Mouse (Mus musculus) liver, embryonic 14.5 days (tissue): ENCODE results near the gene Ddx51. TPM values are rescaled to one million over a fixed set of nuclear protein-coding genes. Genes with fewer than 3 reads are reported as not detected.

Source experiments
- ATAC-seq: fragments of 200-750 bp; cut with Nextera tagmentation; 2 replicates; pipeline ENCODE4 v1.8.0; 2017; ENCODE audit warnings: moderate number of reproducible peaks, mild to moderate bottlenecking, moderate library complexity; ENCODE audit not compliant: insufficient read depth
- DNase-seq, 3 experiments: peaks; one replicate each; pipeline ENCODE4 v3.0.0-alpha.2; 2012 to 2013; ENCODE audit warnings: low read depth in 3 of 3, low spot score in 3 of 3
- H3K27ac ChIP-seq: fragments of 300-500 bp; sonication (generic); 2 replicates; pipeline ENCODE4 v1.5.1; 2014; ENCODE audit warnings: moderate library complexity, mild to moderate bottlenecking, control low read depth, inconsistent platforms
- H3K27me3 ChIP-seq: fragments of 300-500 bp; sonication (generic); 2 replicates; pipeline ENCODE4 v1.6.1; 2014; ENCODE audit warnings: mild to moderate bottlenecking, low read length, moderate library complexity; ENCODE audit not compliant: control insufficient read depth, insufficient read depth
- H3K36me3 ChIP-seq: fragments of 300-500 bp; sonication (generic); replicated peaks from 2 replicates; pipeline ENCODE4 v1.6.1; 2014; ENCODE audit warnings: low read depth; ENCODE audit not compliant: control insufficient read depth, insufficient read depth
- H3K4me1 ChIP-seq, 2 experiments: fragments of 200-500 bp in 1 of 2; fragments of 300-500 bp in 1 of 2; sonication (generic) in 1 of 2; replicated peaks; 2 replicates each; pipeline ENCODE4 v1.6.1; 2012 to 2014; ENCODE audit warnings: antibody characterized with exemption in 1 of 2, inconsistent platforms in 1 of 2, low read length in 1 of 2; ENCODE audit not compliant: control insufficient read depth in 2 of 2, insufficient read depth in 2 of 2
- H3K4me2 ChIP-seq: fragments of 300-500 bp; sonication (generic); 2 replicates; pipeline ENCODE4 v1.6.1; 2014; ENCODE audit warnings: low read depth, mild to moderate bottlenecking, control low read depth, moderate library complexity
- H3K4me3 ChIP-seq, 2 experiments: fragments of 200-500 bp in 1 of 2; fragments of 300-500 bp in 1 of 2; sonication (generic) in 1 of 2; 2 replicates each; pipeline ENCODE4 v1.5.1; 2012 to 2014; ENCODE audit warnings: low read depth in 2 of 2, low read length in 2 of 2, mild to moderate bottlenecking in 2 of 2, control low read depth in 1 of 2, inconsistent platforms in 1 of 2, moderate library complexity in 1 of 2; ENCODE audit not compliant: insufficient read depth in 1 of 2
- H3K9ac ChIP-seq: fragments of 300-500 bp; sonication (generic); replicated peaks from 2 replicates; pipeline ENCODE4 v1.6.1; 2014; ENCODE audit warnings: mild to moderate bottlenecking, control low read depth, moderate library complexity
- H3K9me3 ChIP-seq: fragments of 300-500 bp; sonication (generic); 2 replicates; pipeline ENCODE4 v1.6.1; 2016; ENCODE audit warnings: low read length, mixed read lengths; ENCODE audit not compliant: control insufficient read depth
- CTCF ChIP-seq: IDR thresholded peaks from 2 replicates; pipeline ENCODE4 v1.5.1; 2016; ENCODE audit warnings: antibody characterized with exemption, low read depth, control low read depth
- EP300 ChIP-seq: IDR thresholded peaks from 2 replicates; pipeline ENCODE4 v1.6.1; 2016; ENCODE audit warnings: antibody characterized with exemption, low read depth
- WGBS: fragments of 180-500 bp; shearing (Covaris S2); extraction: QIAGEN DNeasy Blood & Tissue Kit; methylation state at CpG from one replicate; pipeline ENCODE4 v1.1.7; 2014; ENCODE audit not compliant: insufficient replicate concordance; 5-methylcytosine and 5-hydroxymethylcytosine counted together
- microRNA-seq: library from miRNA; unstranded; fragments of <30 nt; microRNA quantifications from one replicate; pipeline ENCODE4, GENCODE M21; 2016
- polyA plus RNA-seq, 2 experiments: library from polyadenylated mRNA; depleted of rRNA in 1 of 2; stranded (reverse) in 1 of 2; unstranded in 1 of 2; fragments of >200 nt; fragmentation: Nextera tagmentation in 1 of 2; extraction: Ambion mirVana in 1 of 2; gene quantifications; 2 replicates each; pipeline versions ENCODE4 v1.2.1 to v1.2.3; 2012 to 2014

The Ddx51 gene
- polyA plus RNA-seq, 2 experiments = 9.1 to 9.2 TPM

GRCm38 (mm10) chr5:110698617-110699016 lies 45.4 kb downstream of the Ddx51 start:
- TF ChIP-seq CTCF = no peak
- no peak for TF ChIP-seq EP300
- WGBS = 76% methylated on average over 4 of the region's 4 CpGs
- Histone ChIP-seq H3K9ac (no peak overlapping the region), H3K27me3 (no peaks in the 10 kb centered on the region), H3K4me3 (no peak overlapping the region), H3K9me3 (no peaks in the 10 kb centered on the region), H3K4me2 (no peak overlapping the region), H3K27ac (no peak overlapping the region), H3K4me1 (no peaks in the 10 kb centered on the region), H3K36me3 (peaks cover 81% of the 10 kb centered on the region)
- ATAC-seq (no peak), DNase-seq (no peak)

GRCm38 (mm10) chr5:110704004-110704403 lies 50.8 kb downstream of the Ddx51 start:
- no peaks in the 10 kb centered on the region for H3K27me3 ChIP-seq
- no peak overlapping the region for H3K9ac ChIP-seq
- no peaks in the 10 kb centered on the region for H3K9me3 ChIP-seq
- ATAC-seq = no peak
- 46% methylated on average over 1 of the region's 1 CpGs for WGBS
- no peak overlapping the region for H3K4me2 ChIP-seq
- peaks cover 82% of the 10 kb centered on the region for H3K36me3 ChIP-seq
- H3K4me1 ChIP-seq = no peaks in the 10 kb centered on the region
- no peak overlapping the region for H3K27ac ChIP-seq
- TF ChIP-seq EP300 = no peak
- no peak for TF ChIP-seq CTCF
- no peak for DNase-seq
- H3K4me3 ChIP-seq = no peak overlapping the region

- Histone ChIP-seq H3K36me3 (peaks cover 69% of the 10 kb centered on the region), H3K27ac (no peak overlapping the region), H3K4me2 (no peak overlapping the region), H3K4me3 (no peak overlapping the region), H3K27me3 (no peaks in the 10 kb centered on the region), H3K4me1 (no peaks in the 10 kb centered on the region), H3K9ac (no peak overlapping the region), H3K9me3 (no peaks in the 10 kb centered on the region)
- ATAC-seq (no peak), DNase-seq (no peak)
- 91% methylated on average over 4 of the region's 4 CpGs for WGBS
- no peak for TF ChIP-seq CTCF
- TF ChIP-seq EP300 = no peak
Observed at GRCm38 (mm10) chr5:110709256-110709655, 56.0 kb downstream of the Ddx51 start.

Small RNAs within 50 kb of the gene (microRNA-seq; reads per million reads assigned to microRNA genes)
- gene Mir7026 = 3.4 reads per million

Other genes with a start within 250 kb of the Ddx51 start
- gene Fbrsl1, start 204.9 kb upstream of the Ddx51 start, polyA plus RNA-seq (2012; rRNA removed) = 9.5 and 10.4 TPM in 2 replicates
- 4.3 and 4.6 TPM in 2 replicates for gene Fbrsl1, start 204.9 kb upstream of the Ddx51 start, polyA plus RNA-seq (2014; fragmentation: Nextera tagmentation; extraction: Ambion mirVana)
- 0.02 and 0.03 TPM in 2 replicates for gene Galnt9, start 109.1 kb upstream of the Ddx51 start, polyA plus RNA-seq (2012; rRNA removed)
- gene Galnt9, start 109.1 kb upstream of the Ddx51 start, polyA plus RNA-seq (2014; fragmentation: Nextera tagmentation; extraction: Ambion mirVana) = not detected in 2 replicates
- gene Noc4l, start within 50 bp of the Ddx51 start, polyA plus RNA-seq (2012; rRNA removed) = 56.0 and 61.8 TPM in 2 replicates
- 36.9 and 40.3 TPM in 2 replicates for gene Noc4l, start within 50 bp of the Ddx51 start, polyA plus RNA-seq (2014; fragmentation: Nextera tagmentation; extraction: Ambion mirVana)
- gene Ep400, start 117.3 kb downstream of the Ddx51 start, polyA plus RNA-seq (2012; rRNA removed) = 14.7 and 18.2 TPM in 2 replicates
- 15.2 and 15.3 TPM in 2 replicates for gene Ep400, start 117.3 kb downstream of the Ddx51 start, polyA plus RNA-seq (2014; fragmentation: Nextera tagmentation; extraction: Ambion mirVana)
- 20.0 and 23.9 TPM in 2 replicates for gene Pus1, start 127.2 kb downstream of the Ddx51 start, polyA plus RNA-seq (2012; rRNA removed)
- gene Pus1, start 127.2 kb downstream of the Ddx51 start, polyA plus RNA-seq (2014; fragmentation: Nextera tagmentation; extraction: Ambion mirVana) = 17.2 and 18.8 TPM in 2 replicates
- 16.7 and 18.3 TPM in 2 replicates for gene Ulk1, start 156.6 kb downstream of the Ddx51 start, polyA plus RNA-seq (2012; rRNA removed)
- gene Ulk1, start 156.6 kb downstream of the Ddx51 start, polyA plus RNA-seq (2014; fragmentation: Nextera tagmentation; extraction: Ambion mirVana) = 13.3 and 14.7 TPM in 2 replicates
- 18.0 and 28.8 TPM in 2 replicates for gene Hscb, start 186.3 kb downstream of the Ddx51 start, polyA plus RNA-seq (2012; rRNA removed)
- gene Hscb, start 186.3 kb downstream of the Ddx51 start, polyA plus RNA-seq (2014; fragmentation: Nextera tagmentation; extraction: Ambion mirVana) = 50.0 and 55.7 TPM in 2 replicates
- 19.9 and 26.2 TPM in 2 replicates for gene Chek2, start 186.5 kb downstream of the Ddx51 start, polyA plus RNA-seq (2012; rRNA removed)
- gene Chek2, start 186.5 kb downstream of the Ddx51 start, polyA plus RNA-seq (2014; fragmentation: Nextera tagmentation; extraction: Ambion mirVana) = 26.7 and 31.2 TPM in 2 replicates
- 0.36 and 0.48 TPM in 2 replicates for gene Ttc28, start 226.4 kb downstream of the Ddx51 start, polyA plus RNA-seq (2012; rRNA removed)
- gene Ttc28, start 226.4 kb downstream of the Ddx51 start, polyA plus RNA-seq (2014; fragmentation: Nextera tagmentation; extraction: Ambion mirVana) = 0.81 and 1.00 TPM in 2 replicates